Mouse (Mus musculus): ENCODE data around the gene Rtp4.

The Rtp4 gene

GRCm38 (mm10) chr16:23591119-23592105 lies 71.3 kb downstream of the Rtp4 start:
- whole genome bisulfite sequencing = 84% methylated on average over 5 of the region's 5 CpGs

DNA sequence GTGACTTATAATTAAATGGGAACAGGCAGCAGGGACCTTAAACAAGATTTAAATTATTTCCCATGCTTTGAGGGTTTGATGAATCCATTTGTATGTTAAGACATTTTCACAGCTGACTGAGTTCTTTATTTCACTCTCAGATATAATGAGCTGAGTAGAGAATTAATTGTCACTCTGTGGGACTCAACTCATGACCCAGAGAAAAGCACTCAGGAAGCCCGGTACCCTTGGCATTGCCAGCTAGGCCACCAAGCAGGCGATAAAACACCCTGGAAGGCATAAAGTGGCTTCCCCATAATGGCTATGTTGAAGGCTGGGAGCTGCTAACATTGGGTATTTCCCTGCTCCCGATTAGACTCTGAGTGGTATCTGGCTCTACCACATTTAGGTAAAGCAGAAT lies 76.6 kb downstream of the Rtp4 start:
- 67% methylated on average over 3 of the region's 3 CpGs for WGBS

- 93% methylated on average over 2 of the region's 2 CpGs for WGBS
These were observed 86.1 kb downstream of the Rtp4 start for GRCm38 (mm10) chr16:23606220-23606619.

DNA sequence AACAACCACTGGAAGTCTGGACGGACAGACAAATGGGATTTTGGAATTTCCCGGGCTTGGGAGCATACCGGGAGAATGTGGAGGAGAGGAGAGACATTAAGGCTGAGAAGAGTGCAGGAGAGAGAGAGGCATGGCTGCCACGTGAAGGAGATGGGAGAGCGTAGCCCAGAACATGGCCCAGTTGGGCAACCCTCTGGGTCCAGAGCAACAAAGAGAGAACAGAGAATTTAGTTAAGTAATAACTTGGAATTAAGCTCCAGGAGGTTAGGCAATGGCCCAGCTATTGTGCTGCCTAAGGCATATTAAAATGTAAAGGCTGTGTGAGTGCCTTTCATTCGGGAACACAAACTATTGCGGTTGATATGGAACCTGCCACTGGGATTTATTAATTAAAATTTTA lies 86.6 kb downstream of the Rtp4 start:
- WGBS = 95% methylated on average over 7 of the region's 7 CpGs

GRCm38 (mm10) chr16:23607911-23608410 lies 87.9 kb downstream of the Rtp4 start:
- 61% methylated on average over 1 of the region's 1 CpGs for WGBS

DNA sequence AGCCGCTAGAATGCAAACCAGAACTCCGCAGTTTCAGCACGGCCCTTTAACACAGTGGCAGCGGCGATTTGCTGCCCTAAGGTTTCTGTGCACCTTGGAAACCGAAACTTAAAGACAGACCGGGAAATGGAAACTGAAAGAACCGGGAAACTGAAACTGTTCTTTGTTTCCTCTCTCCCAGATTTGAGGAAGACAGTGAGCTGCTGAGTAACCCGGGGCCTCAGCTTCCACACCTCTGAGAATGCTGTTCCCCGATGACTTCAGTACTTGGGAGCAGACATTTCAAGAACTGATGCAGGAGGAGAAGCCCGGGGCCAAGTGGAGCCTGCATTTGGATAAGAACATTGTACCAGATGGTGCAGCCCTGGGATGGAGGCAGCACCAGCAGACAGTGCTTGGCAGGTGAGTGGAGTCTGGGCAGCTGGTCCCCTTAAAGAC lies 89.7 kb downstream of the Rtp4 start:
- WGBS = 18% methylated on average over 11 of the region's 11 CpGs

DNA sequence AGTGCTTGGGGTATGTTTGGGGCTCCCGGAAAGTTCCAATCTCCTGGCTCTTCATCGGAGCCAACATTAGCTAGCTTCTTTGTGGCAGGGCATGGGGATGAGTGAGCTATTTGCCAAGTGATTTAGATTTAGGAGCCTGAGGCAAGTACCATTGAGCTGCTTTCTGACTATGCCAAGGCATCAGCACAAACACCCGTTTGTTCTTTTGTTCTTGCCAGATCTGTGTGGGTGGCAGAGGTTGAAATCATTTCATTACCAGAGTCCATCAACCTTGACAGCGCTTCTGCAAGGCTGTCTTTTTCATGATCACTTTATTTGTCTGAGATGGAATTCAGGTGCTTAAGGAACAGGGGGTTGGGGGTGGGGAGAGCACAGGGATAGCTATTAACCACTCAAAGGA lies 104.1 kb downstream of the Rtp4 start:
- WGBS = 31% methylated on average over 4 of the region's 4 CpGs

- WGBS = 80% methylated on average over 2 of the region's 2 CpGs
These were observed 111.4 kb downstream of the Rtp4 start for GRCm38 (mm10) chr16:23631531-23631930.

GRCm38 (mm10) chr16:23632681-23633080 lies 112.6 kb downstream of the Rtp4 start:
- WGBS = 82% methylated on average over 2 of the region's 2 CpGs

DNA sequence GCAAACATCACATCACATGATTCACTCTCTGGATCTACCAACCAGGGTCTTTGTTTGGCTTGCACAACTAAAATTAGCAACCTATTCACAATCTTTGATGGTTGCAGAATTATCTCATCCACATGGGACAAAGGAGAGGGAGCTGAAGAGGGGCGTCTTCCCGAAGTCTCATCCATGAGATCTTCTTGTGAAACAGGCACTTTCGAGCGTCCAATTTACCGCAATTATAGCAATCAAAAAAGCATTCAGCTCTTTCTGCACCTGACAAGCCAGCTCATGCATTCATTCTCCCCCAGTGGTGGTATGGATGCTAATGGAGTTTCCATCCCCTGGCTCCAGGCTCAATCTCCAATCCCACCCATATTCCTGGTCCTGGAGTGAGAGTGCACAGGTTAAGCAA lies 132.9 kb downstream of the Rtp4 start:
- 82% methylated on average over 5 of the region's 5 CpGs for WGBS

GRCm38 (mm10) chr16:23653479-23653878 lies 133.4 kb downstream of the Rtp4 start:
- WGBS = 72% methylated on average over 4 of the region's 4 CpGs

- 71% methylated on average over 13 of the region's 13 CpGs for WGBS
These were observed 139.8 kb downstream of the Rtp4 start for GRCm38 (mm10) chr16:23659597-23660531.

Measured in cerebral cortex, adult 2 months (tissue).